Mouse (Mus musculus): Measurements from ENCODE around the gene Ccpg1. TPM values are rescaled to one million over a fixed set of nuclear protein-coding genes. Genes with fewer than 3 reads are reported as not detected.
A peak's percentile ranks its signal among the peaks of the same experiment; 100 is the strongest.

Gene Ccpg1
- polyA plus RNA-seq (2012; rRNA removed) = 16.9 and 28.1 TPM in 2 replicates

DNA sequence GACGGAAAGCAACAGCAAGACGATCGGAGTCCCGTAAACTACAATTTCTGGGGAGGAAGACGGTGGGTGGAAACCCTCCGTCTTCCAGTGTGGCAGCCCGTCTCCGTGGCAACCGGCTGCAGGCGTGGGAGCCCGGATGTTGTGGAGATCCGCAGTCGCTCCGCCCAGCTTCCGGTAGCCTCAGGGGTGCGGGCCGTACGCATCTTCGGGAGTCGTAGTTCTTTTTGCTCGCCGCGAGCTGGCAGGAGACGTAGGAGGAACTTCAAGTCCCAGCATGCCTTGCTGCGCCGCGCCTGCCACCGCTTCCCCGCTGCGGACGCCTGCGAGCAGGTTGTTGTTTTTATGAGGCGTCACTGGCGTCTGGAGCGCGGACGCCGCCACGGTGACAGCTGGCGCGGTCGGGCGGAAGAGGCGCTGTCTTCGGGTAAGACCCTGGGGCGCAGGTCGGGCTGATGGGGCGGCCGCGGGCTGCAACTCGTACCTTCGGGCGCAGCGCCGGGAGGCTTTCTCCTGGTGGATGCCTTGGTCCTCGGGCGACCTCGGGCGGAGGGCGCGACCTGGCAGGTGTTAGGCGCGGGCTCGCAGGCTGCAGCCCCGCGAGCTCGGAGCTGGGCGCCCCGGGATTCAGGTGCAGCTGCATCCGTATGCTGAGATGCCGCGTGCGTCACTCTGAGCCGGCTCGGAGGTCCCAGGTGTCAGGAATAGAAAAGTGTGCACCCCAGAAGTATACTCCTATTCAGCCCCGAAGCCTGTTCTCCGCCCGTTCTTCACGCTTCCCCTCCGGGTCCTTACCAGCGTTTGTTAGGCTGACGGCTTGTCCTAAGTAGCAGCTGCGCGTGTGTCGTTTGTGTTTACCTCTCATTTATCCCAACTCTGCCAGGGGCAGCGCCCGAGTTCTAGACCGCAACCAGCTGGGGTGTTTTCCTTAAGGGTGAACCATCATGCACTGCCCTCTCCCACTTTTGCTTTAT lies at the start of gene Ccpg1, which contains the start of gene Ccpg1os:
Ccpg1 (plus strand) TSS at position 180 of the 971 bp plus-strand sequence.
Ccpg1os (minus strand) TSS at position 133 of the 971 bp plus-strand sequence.
- under 1% methylated on average over 88 of the region's 88 CpGs for WGBS
- H3K4me3 ChIP-seq (replicated peaks; ENCODE audit: extremely low read depth, low read depth, low read length) = peak within 1 kb of the TSS; percentile 81
- DNase-seq = peak; percentile 91
- TF ChIP-seq POLR2A (IDR thresholded peaks at IDR 0.05; ENCODE audit: borderline replicate concordance, extremely low read depth, low read depth, low read length) = peak; percentile 79
- no peak for TF ChIP-seq CTCF (IDR thresholded peaks at IDR 0.05; ENCODE audit: insufficient read depth, low read length)
- H3K4me1 ChIP-seq (ENCODE audit: control insufficient read depth, insufficient read depth, low read length) = peaks cover 9% of the 10 kb centered on the region

GRCm38 (mm10) chr9:72936301-72936700 lies 48.9 kb upstream of the Ccpg1 start:
- DNase-seq = no peak
- H3K4me3 ChIP-seq (replicated peaks; ENCODE audit: extremely low read depth, low read depth, low read length) = no peak overlapping the region
- H3K4me1 ChIP-seq (ENCODE audit: control insufficient read depth, insufficient read depth, low read length) = no peaks in the 10 kb centered on the region
- TF ChIP-seq CTCF (IDR thresholded peaks at IDR 0.05; ENCODE audit: insufficient read depth, low read length) = no peak
- no peak for TF ChIP-seq POLR2A (IDR thresholded peaks at IDR 0.05; ENCODE audit: borderline replicate concordance, extremely low read depth, low read depth, low read length)
- 65% methylated on average over 2 of the region's 2 CpGs for WGBS

- DNase-seq = no peak
- no peak overlapping the region for H3K4me3 ChIP-seq (replicated peaks; ENCODE audit: extremely low read depth, low read depth, low read length)
- 59% methylated on average over 3 of the region's 3 CpGs for WGBS
- no peaks in the 10 kb centered on the region for H3K4me1 ChIP-seq (ENCODE audit: control insufficient read depth, insufficient read depth, low read length)
- TF ChIP-seq POLR2A (IDR thresholded peaks at IDR 0.05; ENCODE audit: borderline replicate concordance, extremely low read depth, low read depth, low read length) (no peak), CTCF (IDR thresholded peaks at IDR 0.05; ENCODE audit: insufficient read depth, low read length) (0 out of 2 replicates have a peak, but pooled peaks have one; percentile 11)
These were observed 41.8 kb upstream of the Ccpg1 start for GRCm38 (mm10) chr9:72943424-72943823.

DNA sequence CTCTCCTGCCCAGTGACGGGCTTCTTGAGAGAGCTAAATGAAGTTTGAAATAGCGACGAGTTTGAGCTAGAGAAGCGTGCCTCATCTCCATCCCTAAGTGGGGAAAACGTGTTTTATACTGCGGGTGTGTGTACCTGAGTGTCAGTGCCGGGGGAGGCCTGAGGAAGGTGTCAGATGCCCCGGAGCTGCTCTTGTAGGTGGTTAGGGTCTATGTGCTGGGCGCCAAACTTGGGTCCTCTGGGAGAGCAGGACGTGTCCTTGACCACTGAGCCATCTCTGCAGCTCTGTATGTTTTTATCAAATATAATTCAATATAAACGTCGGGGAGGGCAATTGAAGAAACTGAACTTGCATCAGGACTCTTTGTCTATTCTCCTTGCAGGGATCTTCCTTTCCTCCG lies 40.9 kb upstream of the Ccpg1 start:
- Histone ChIP-seq H3K4me1 (ENCODE audit: control insufficient read depth, insufficient read depth, low read length) (no peaks in the 10 kb centered on the region), H3K4me3 (replicated peaks; ENCODE audit: extremely low read depth, low read depth, low read length) (no peak overlapping the region)
- WGBS = 89% methylated on average over 13 of the region's 13 CpGs
- no peak for TF ChIP-seq POLR2A (IDR thresholded peaks at IDR 0.05; ENCODE audit: borderline replicate concordance, extremely low read depth, low read depth, low read length)
- no peak for TF ChIP-seq CTCF (IDR thresholded peaks at IDR 0.05; ENCODE audit: insufficient read depth, low read length)
- no peak for DNase-seq

DNA sequence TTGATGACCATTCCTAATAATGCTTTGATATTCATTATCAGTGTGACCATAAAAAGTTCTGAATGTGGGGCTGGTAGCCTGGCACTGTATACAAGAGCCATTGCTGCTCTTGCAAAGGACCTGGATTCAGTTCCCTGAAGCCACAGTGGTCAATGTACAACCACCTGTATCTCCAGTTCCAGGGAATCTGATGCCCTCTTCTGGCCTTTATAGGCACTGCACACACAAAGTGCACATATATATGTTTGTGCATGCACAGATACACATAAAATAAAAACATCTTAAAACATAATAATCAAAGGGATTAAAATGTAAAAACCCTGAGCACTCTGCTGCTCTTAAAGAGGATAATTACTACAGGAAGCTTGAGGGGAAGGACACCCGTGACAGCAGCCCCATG lies 38.2 kb upstream of the Ccpg1 start:
- Histone ChIP-seq H3K4me1 (ENCODE audit: control insufficient read depth, insufficient read depth, low read length) (no peaks in the 10 kb centered on the region), H3K4me3 (replicated peaks; ENCODE audit: extremely low read depth, low read depth, low read length) (no peak overlapping the region)
- WGBS = 98% methylated on average over 1 of the region's 1 CpGs
- TF ChIP-seq POLR2A (IDR thresholded peaks at IDR 0.05; ENCODE audit: borderline replicate concordance, extremely low read depth, low read depth, low read length) = no peak
- no peak for TF ChIP-seq CTCF (IDR thresholded peaks at IDR 0.05; ENCODE audit: insufficient read depth, low read length)
- DNase-seq = no peak

DNA sequence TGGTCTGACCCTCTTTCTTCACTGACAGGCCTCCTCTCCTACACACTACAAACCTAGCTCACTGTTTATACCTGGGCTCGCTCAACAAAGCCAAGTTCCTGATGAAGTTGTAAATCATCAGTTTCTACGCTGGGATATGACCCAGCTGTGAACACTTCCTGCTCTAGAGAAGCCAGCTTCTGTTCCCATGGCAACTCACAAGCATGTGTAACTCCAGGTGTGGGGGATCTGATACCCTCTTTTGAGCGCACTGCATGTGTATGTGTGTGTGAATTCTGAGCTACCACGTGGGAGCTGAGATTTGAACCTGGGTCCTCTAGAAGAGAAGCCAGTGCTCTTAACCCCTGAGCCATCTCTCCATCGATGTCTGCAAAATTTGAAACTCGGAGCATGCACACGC lies 35.7 kb upstream of the Ccpg1 start:
- no peak for TF ChIP-seq POLR2A (IDR thresholded peaks at IDR 0.05; ENCODE audit: borderline replicate concordance, extremely low read depth, low read depth, low read length)
- no peak for TF ChIP-seq CTCF (IDR thresholded peaks at IDR 0.05; ENCODE audit: insufficient read depth, low read length)
- DNase-seq = no peak
- 72% methylated on average over 7 of the region's 7 CpGs for WGBS
- Histone ChIP-seq H3K4me1 (ENCODE audit: control insufficient read depth, insufficient read depth, low read length) (no peaks in the 10 kb centered on the region), H3K4me3 (replicated peaks; ENCODE audit: extremely low read depth, low read depth, low read length) (no peak overlapping the region)

DNA sequence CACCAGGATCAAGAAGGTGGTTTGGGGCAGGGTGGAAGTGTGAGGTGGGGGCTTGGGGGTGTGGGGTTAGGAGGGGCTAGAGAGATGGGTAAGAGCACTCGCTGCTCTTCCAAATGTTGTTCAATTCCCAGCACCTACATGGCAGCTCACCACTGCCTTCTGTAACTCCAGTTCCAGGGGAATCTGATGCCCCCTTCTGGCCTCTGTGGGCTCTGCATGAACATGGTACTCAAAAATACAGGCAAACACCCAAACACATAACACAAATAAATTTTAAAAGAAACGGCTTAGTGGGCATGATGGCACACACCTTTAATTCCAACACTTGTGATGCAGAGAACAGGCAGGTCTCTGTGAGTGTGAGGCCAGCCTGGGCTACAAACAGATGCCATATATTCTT lies 30.5 kb upstream of the Ccpg1 start:
- no peak for DNase-seq
- H3K4me3 ChIP-seq (replicated peaks; ENCODE audit: extremely low read depth, low read depth, low read length) = no peak overlapping the region
- TF ChIP-seq CTCF (IDR thresholded peaks at IDR 0.05; ENCODE audit: insufficient read depth, low read length) (peak; percentile 38; the same call in 1 of the 2 replicates), POLR2A (IDR thresholded peaks at IDR 0.05; ENCODE audit: borderline replicate concordance, extremely low read depth, low read depth, low read length) (no peak)
- H3K4me1 ChIP-seq (ENCODE audit: control insufficient read depth, insufficient read depth, low read length) = no peaks in the 10 kb centered on the region
- 45% methylated on average over 2 of the region's 2 CpGs for WGBS

- 10% methylated on average over 1 of the region's 1 CpGs for WGBS
- Histone ChIP-seq H3K4me1 (ENCODE audit: control insufficient read depth, insufficient read depth, low read length) (no peaks in the 10 kb centered on the region), H3K4me3 (replicated peaks; ENCODE audit: extremely low read depth, low read depth, low read length) (no peak overlapping the region)
- DNase-seq = peak; percentile 43
- peak; percentile 82 for TF ChIP-seq CTCF (IDR thresholded peaks at IDR 0.05; ENCODE audit: insufficient read depth, low read length)
- TF ChIP-seq POLR2A (IDR thresholded peaks at IDR 0.05; ENCODE audit: borderline replicate concordance, extremely low read depth, low read depth, low read length) = no peak
These were observed 29.7 kb upstream of the Ccpg1 start for GRCm38 (mm10) chr9:72955546-72955945.

DNA sequence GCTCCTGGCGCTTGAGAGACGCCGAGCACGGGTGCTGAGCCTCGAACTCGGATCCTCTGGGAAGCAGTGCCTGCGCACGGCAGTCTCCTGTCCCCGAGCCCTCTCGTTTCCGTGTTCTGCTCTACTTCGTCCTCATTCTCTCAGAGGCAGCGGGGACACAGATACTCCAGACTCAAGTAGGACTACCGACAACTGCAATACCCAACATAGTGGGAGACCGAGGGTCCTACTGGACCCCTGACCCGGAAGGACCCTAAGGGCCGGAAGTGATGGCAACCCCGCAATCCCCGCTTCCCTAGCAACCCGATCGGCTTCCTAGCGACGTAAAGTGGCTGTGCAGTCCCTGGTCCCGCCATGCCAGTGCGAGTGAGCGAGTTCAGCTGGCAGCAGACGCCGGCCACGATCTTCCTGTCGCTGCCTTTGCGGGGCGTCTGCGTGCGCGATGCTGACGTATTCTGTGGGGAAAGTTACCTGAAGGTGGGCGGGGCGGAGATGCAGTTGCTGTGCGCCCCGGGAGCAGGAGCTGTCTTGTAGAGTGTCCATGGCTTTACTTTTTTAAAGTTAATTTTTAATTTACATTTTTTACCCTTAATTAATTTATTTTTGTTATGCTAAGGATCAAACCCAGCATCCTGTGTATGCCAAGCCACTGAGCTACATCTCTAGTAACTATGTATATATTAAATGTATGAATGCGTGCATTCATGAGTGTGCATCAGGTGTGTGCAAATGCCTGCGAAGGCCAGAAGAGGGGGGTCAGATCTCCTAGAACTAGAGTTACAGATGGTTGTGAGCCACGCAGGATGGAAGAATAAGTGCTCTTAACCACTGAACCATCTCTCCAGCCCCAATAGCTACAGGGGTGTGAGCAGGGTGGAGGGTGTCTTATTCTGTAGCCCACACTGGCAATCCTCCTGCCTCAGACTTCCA lies 26.4 kb upstream of the Ccpg1 start, which contains the start of the genes Dyx1c1 and Gm44503:
Dyx1c1 (plus strand) TSS at position 265 of the 930 bp plus-strand sequence.
Gm44503 (plus strand) TSS at position 332 of the 930 bp plus-strand sequence.
- Histone ChIP-seq H3K4me3 (replicated peaks; ENCODE audit: extremely low read depth, low read depth, low read length) (peak within 1 kb of the TSS; percentile 80), H3K4me1 (ENCODE audit: control insufficient read depth, insufficient read depth, low read length) (no peaks in the 10 kb centered on the region)
- DNase-seq = peak; percentile 79
- TF ChIP-seq CTCF (IDR thresholded peaks at IDR 0.05; ENCODE audit: insufficient read depth, low read length) = no peak
- peak; percentile 56; the same call in 1 of the 2 replicates for TF ChIP-seq POLR2A (IDR thresholded peaks at IDR 0.05; ENCODE audit: borderline replicate concordance, extremely low read depth, low read depth, low read length)
- 2% methylated on average over 43 of the region's 43 CpGs for WGBS
